Mouse (Mus musculus): Measurements from ENCODE around the gene Eif2b3.

GRCm38 (mm10) chr4:117132794-117133143 lies 113.6 kb downstream of the Eif2b3 start:
- TF ChIP-seq CTCF (IDR thresholded peaks at IDR 0.05; ENCODE audit: low read depth, low read length) = no peak
- TF ChIP-seq EP300 (IDR thresholded peaks at IDR 0.05; ENCODE audit: insufficient read depth, low read depth, low read length) = no peak

All from ES-Bruce4 (cell line).